30 mouse cellular contexts compared by ENCODE assay signal in genomic region chr3:106448995-106449394, GRCm38 (mm10). TPM values are rescaled to one million over a fixed set of nuclear protein-coding genes. Genes with fewer than 3 reads are reported as not detected.
DNase-seq lines count a peak whose midpoint lies in the region; ATAC-seq and TF ChIP-seq lines count a peak whose summit lies in the region.
"Had no signal": no experiment of that assay in that cellular context is flagged by ENCODE, and none has a peak within 500 bp of the region (broad histone marks: within the 10 kb centered on the region; RNA-seq: fewer than 3 reads in every experiment).

No protein-coding gene starts in this region.

- H3K4me3 ChIP-seq in forebrain, embryonic 11.5 days (ENCODE audit: low read depth, low read length) = no peak overlapping the region
- no peak overlapping the region for H3K4me3 ChIP-seq in forebrain, embryonic 12.5 days (replicated peaks)
- H3K4me3 ChIP-seq in thymus, adult 2 months (ENCODE audit: control insufficient read depth, insufficient read depth, low read length) = no peak overlapping the region
- H3K4me3 ChIP-seq: forebrain, embryonic 13.5 days; hindbrain, embryonic 15.5 days; kidney, embryonic 15.5 days; lung, embryonic 15.5 days had no signal

- H3K27ac ChIP-seq in forebrain, embryonic 11.5 days (ENCODE audit: low read depth, low read length) = no peak overlapping the region
- no peak overlapping the region for H3K27ac ChIP-seq in forebrain, embryonic 12.5 days
- peak overlapping the region; percentile 46; the same call in 1 of the 2 replicates for H3K27ac ChIP-seq in thymus, adult 2 months (ENCODE audit: control insufficient read depth, insufficient read depth, low read length)
- H3K27ac ChIP-seq: forebrain, embryonic 13.5 days; hindbrain, embryonic 15.5 days; kidney, embryonic 15.5 days; liver, embryonic 14.5 days; lung, embryonic 15.5 days; macrophage had no signal

- TF ChIP-seq CTCF in thymus, adult 2 months (IDR thresholded peaks at IDR 0.05; ENCODE audit: borderline replicate concordance, control insufficient read depth, extremely low read depth, insufficient read depth, low read length, poor library complexity) = no peak

- no peak overlapping the region for H3K9ac ChIP-seq in forebrain, embryonic 11.5 days (ENCODE audit: low read length)
- H3K9ac ChIP-seq in forebrain, embryonic 12.5 days = no peak overlapping the region
- H3K9ac ChIP-seq: forebrain, embryonic 13.5 days; hindbrain, embryonic 15.5 days; kidney, embryonic 15.5 days; liver, embryonic 14.5 days; lung, embryonic 15.5 days had no signal

- ATAC-seq in forebrain, embryonic 11.5 days (replicated peaks; ENCODE audit: low FRiP score) = peak; percentile 27; the same call in 1 of the 2 replicates
- no peak for ATAC-seq in forebrain, embryonic 12.5 days (ENCODE audit: low FRiP score)
- ATAC-seq in activated CD4-positive, CD25-positive, alpha-beta regulatory T cell, adult 4 months = peak; percentile 37
- peak; percentile 45 for ATAC-seq in megakaryocyte progenitor cell, adult 5-6 weeks (replicated peaks; ENCODE audit: poor library complexity)
- ATAC-seq: intestine, postnatal 0 days had no signal

- no peaks in the 10 kb centered on the region for H3K9me3 ChIP-seq in forebrain, embryonic 11.5 days (ENCODE audit: control insufficient read depth, low read length)
- H3K9me3 ChIP-seq in forebrain, embryonic 12.5 days = no peaks in the 10 kb centered on the region
- H3K9me3 ChIP-seq: forebrain, embryonic 13.5 days; hindbrain, embryonic 15.5 days; kidney, embryonic 15.5 days; lung, embryonic 15.5 days had no signal

- no peaks in the 10 kb centered on the region for H3K27me3 ChIP-seq in forebrain, embryonic 11.5 days (ENCODE audit: control insufficient read depth, insufficient read depth, low read length)
- H3K27me3 ChIP-seq in forebrain, embryonic 12.5 days = no peaks in the 10 kb centered on the region
- H3K27me3 ChIP-seq in thymus, adult 2 months (ENCODE audit: control insufficient read depth, insufficient read depth, low read length) = no peaks in the 10 kb centered on the region
- H3K27me3 ChIP-seq: forebrain, embryonic 13.5 days; hindbrain, embryonic 15.5 days; kidney, embryonic 15.5 days; lung, embryonic 15.5 days had no signal

- H3K4me1 ChIP-seq in forebrain, embryonic 11.5 days (replicated peaks; ENCODE audit: control insufficient read depth, insufficient read depth, low read length) = no peaks in the 10 kb centered on the region
- H3K4me1 ChIP-seq in forebrain, embryonic 12.5 days = no peaks in the 10 kb centered on the region
- peaks cover 5% of the 10 kb centered on the region; the same call in 1 of the 2 replicates for H3K4me1 ChIP-seq in thymus, adult 2 months (replicated peaks; ENCODE audit: control insufficient read depth, insufficient read depth, low read length)
- H3K4me1 ChIP-seq: forebrain, embryonic 13.5 days; hindbrain, embryonic 15.5 days; kidney, embryonic 15.5 days; lung, embryonic 15.5 days had no signal

- no peak for TF ChIP-seq POLR2A in thymus, adult 2 months (IDR thresholded peaks at IDR 0.05; ENCODE audit: control insufficient read depth, extremely low read depth, insufficient read depth, low read length, poor library complexity)

- H3K4me2 ChIP-seq in forebrain, embryonic 11.5 days (ENCODE audit: low read depth, low read length, severe bottlenecking) = no peak overlapping the region
- no peak overlapping the region for H3K4me2 ChIP-seq in forebrain, embryonic 12.5 days
- H3K4me2 ChIP-seq: forebrain, embryonic 13.5 days; hindbrain, embryonic 15.5 days; kidney, embryonic 15.5 days; lung, embryonic 15.5 days; midbrain, embryonic 11.5 days had no signal

- DNase-seq in forebrain, embryonic 11.5 days (ENCODE audit: low spot score) = no peak
- DNase-seq in thymus, adult 2 months = no peak
- DNase-seq in thymus, postnatal 0 days (ENCODE audit: low spot score) = no peak
- no peak for DNase-seq in adrenal gland, postnatal 14 days
- DNase-seq in kidney, adult 9 months = no peak
- DNase-seq: adrenal gland, postnatal 25 days; gastrocnemius, postnatal 36 days had no signal

- no peaks in the 10 kb centered on the region for H3K36me3 ChIP-seq in forebrain, embryonic 11.5 days (ENCODE audit: control insufficient read depth, insufficient read depth, low read length)
- H3K36me3 ChIP-seq in forebrain, embryonic 12.5 days (replicated peaks) = no peaks in the 10 kb centered on the region
- no peaks in the 10 kb centered on the region for H3K36me3 ChIP-seq in thymus, adult 2 months (ENCODE audit: control insufficient read depth, insufficient read depth, low read length)
- H3K36me3 ChIP-seq: hindbrain, embryonic 15.5 days; kidney, embryonic 15.5 days; lung, embryonic 15.5 days had no signal

RNA-seq across cellular contexts. Expression of gene Dennd2d, which starts 33.2 kb away (rescaled TPM):
- 0.48 and 0.95 TPM in 2 replicates for polyA plus RNA-seq in forebrain, embryonic 11.5 days (2014; fragmentation: Nextera tagmentation; extraction: Ambion mirVana)
- 0.49 and 0.59 TPM in 2 replicates for polyA plus RNA-seq in forebrain, embryonic 12.5 days (2016; fragmentation: Nextera tagmentation; extraction: Ambion mirVana)
- polyA plus RNA-seq in thymus, adult 2 months (2012; rRNA removed) = 39.5 and 47.6 TPM in 2 replicates
- 60.8 and 65.8 TPM in 2 replicates for polyA plus RNA-seq in thymus, postnatal 0 days (2015; fragmentation: Nextera tagmentation; extraction: Ambion mirVana)
- polyA plus RNA-seq in activated CD4-positive, CD25-positive, alpha-beta regulatory T cell, adult 4 months (2017; shearing (Covaris generic)) = 100 to 1,000 TPM; 153 to 177 TPM
- 20.4 and 20.6 TPM in 2 replicates for total RNA-seq in megakaryocyte progenitor cell, adult 5-6 weeks (2015)
- 14.2 and 23.0 TPM in 2 replicates for total RNA-seq in megakaryocyte progenitor cell, adult 5-6 weeks (2017)
- 1.9 and 6.4 TPM in 2 replicates for total RNA-seq in adrenal gland, postnatal 14 days (2021)

RNA-seq across cellular contexts. Expression of gene Chil6, which starts 43.0 kb away (rescaled TPM):
- not detected in 2 replicates for polyA plus RNA-seq in forebrain, embryonic 11.5 days (2014; fragmentation: Nextera tagmentation; extraction: Ambion mirVana)
- polyA plus RNA-seq in forebrain, embryonic 12.5 days (2016; fragmentation: Nextera tagmentation; extraction: Ambion mirVana) = not detected in 2 replicates
- polyA plus RNA-seq in thymus, adult 2 months (2012; rRNA removed) = 0.11 TPM in 2 replicates
- 0.08 and 0.12 TPM in 2 replicates for polyA plus RNA-seq in thymus, postnatal 0 days (2015; fragmentation: Nextera tagmentation; extraction: Ambion mirVana)
- under 1 TPM in 1 of 2 experiments, not detected in 1; 0.53 TPM for polyA plus RNA-seq in activated CD4-positive, CD25-positive, alpha-beta regulatory T cell, adult 4 months (2017; shearing (Covaris generic))
- total RNA-seq in megakaryocyte progenitor cell, adult 5-6 weeks (2015) = not detected in 2 replicates
- not detected in 2 replicates for total RNA-seq in megakaryocyte progenitor cell, adult 5-6 weeks (2017)
- total RNA-seq in adrenal gland, postnatal 14 days (2021) = not detected in 2 replicates
- total RNA-seq: adrenal gland, postnatal 25 days; gastrocnemius, adult 18-20 months; gastrocnemius, postnatal 36 days; heart, adult 8-10 months; heart, postnatal 36 days; left cerebral cortex, adult 18-20 months; left cerebral cortex, postnatal 36 days; monocyte, adult 5-6 weeks; neutrophil, adult 5-6 weeks had no signal
- polyA plus RNA-seq: brain, embryonic 14.5 days; forebrain, embryonic 13.5 days; heart, embryonic 14.5 days; hindbrain, embryonic 15.5 days; kidney, embryonic 15.5 days; limb, embryonic 14.5 days; lung, embryonic 15.5 days; macrophage; midbrain, embryonic 11.5 days; small intestine, adult 2 months; stomach, embryonic 14.5 days had no signal

Comparison
In these comparisons a context has a peak if more than half of its experiments do, and no peak if none do; other contexts are left out.
1. RNA of gene Dennd2d, which starts 33.2 kb away (polyA plus RNA-seq): 153 to 177 TPM in activated CD4-positive, CD25-positive, alpha-beta regulatory T cell, adult 4 months, 60.8 to 65.8 TPM in thymus, postnatal 0 days and 39.5 to 47.6 TPM in thymus, adult 2 months; 0.48 to 0.95 TPM in forebrain, embryonic 11.5 days and 0.49 to 0.59 TPM in forebrain, embryonic 12.5 days; every median in the first group is over 10 times any median in the second.